Mouse (Mus musculus) lung, embryonic 14.5 days (tissue): ENCODE data around the gene Nck2. TPM values are rescaled to one million over a fixed set of nuclear protein-coding genes. Genes with fewer than 3 reads are reported as not detected.
A peak's percentile ranks its signal among the peaks of the same experiment; 100 is the strongest.

Source experiments
- ATAC-seq: fragments of 200-750 bp; cut with Nextera tagmentation; 2 replicates; pipeline ENCODE4 v1.8.0; 2017; ENCODE audit warnings: mild to moderate bottlenecking, moderate TSS enrichment, moderate library complexity; ENCODE audit not compliant: insufficient read depth
- DNase-seq: peaks from one replicate; pipeline ENCODE4 v3.0.0-alpha.2; 2015
- H3K27ac ChIP-seq: fragments of 300-500 bp; sonication (generic); 2 replicates; pipeline ENCODE4 v1.5.1; 2014; ENCODE audit warnings: low read depth, mild to moderate bottlenecking, moderate library complexity
- H3K27me3 ChIP-seq: fragments of 300-500 bp; sonication (generic); 2 replicates; pipeline ENCODE4 v1.6.1; 2014; ENCODE audit warnings: low read length, control low read depth; ENCODE audit not compliant: insufficient read depth
- H3K36me3 ChIP-seq: fragments of 300-500 bp; sonication (generic); 2 replicates; pipeline ENCODE4 v1.6.1; 2014; ENCODE audit warnings: control low read depth; ENCODE audit not compliant: insufficient read depth
- H3K4me1 ChIP-seq: fragments of 300-500 bp; sonication (generic); 2 replicates; pipeline ENCODE4 v1.6.1; 2014; ENCODE audit warnings: antibody characterized with exemption, control low read depth; ENCODE audit not compliant: insufficient read depth
- H3K4me2 ChIP-seq: fragments of 300-500 bp; sonication (generic); 2 replicates; pipeline ENCODE4 v1.6.1; 2014; ENCODE audit warnings: mild to moderate bottlenecking
- H3K4me3 ChIP-seq: fragments of 300-500 bp; sonication (generic); 2 replicates; pipeline ENCODE4 v1.5.1; 2014; ENCODE audit warnings: low read depth, low read length
- H3K9ac ChIP-seq: fragments of 300-500 bp; sonication (generic); 2 replicates; pipeline ENCODE4 v1.6.1; 2014
- H3K9me3 ChIP-seq: fragments of 300-500 bp; sonication (generic); 2 replicates; pipeline ENCODE4 v1.6.1; 2016; ENCODE audit warnings: low read depth, low read length, control low read depth
- CTCF ChIP-seq: IDR thresholded peaks from 2 replicates; pipeline ENCODE4 v1.5.1; 2016; ENCODE audit warnings: antibody characterized with exemption, low read depth
- WGBS: fragments of 180-500 bp; shearing (Covaris S2); extraction: QIAGEN DNeasy Blood & Tissue Kit; methylation state at CpG from one replicate; pipeline ENCODE4 v1.1.7; 2014; 5-methylcytosine and 5-hydroxymethylcytosine counted together
- polyA plus RNA-seq: library from polyadenylated mRNA; unstranded; fragments of >200 nt; fragmentation: Nextera tagmentation; extraction: Ambion mirVana; gene quantifications from 2 replicates; pipeline ENCODE4 v1.2.1, GENCODE M21; 2014

Gene Nck2
- polyA plus RNA-seq, 1 experiment from 2014 or later, result 59.1 TPM

- no peak for ATAC-seq
- Histone ChIP-seq H3K9me3 (no peaks in the 10 kb centered on the region), H3K27ac (no peak overlapping the region), H3K27me3 (no peaks in the 10 kb centered on the region), H3K36me3 (no peaks in the 10 kb centered on the region), H3K4me1 (no peaks in the 10 kb centered on the region), H3K4me2 (no peak overlapping the region), H3K9ac (no peak overlapping the region), H3K4me3 (no peak overlapping the region)
- 65% methylated on average over 1 of the region's 1 CpGs for WGBS
- DNase-seq, result no peak
- no peak for TF ChIP-seq CTCF
Measured at GRCm38 (mm10) chr1:43583564-43583963, 139.2 kb downstream of the Nck2 start.

- no peak overlapping the region for H3K27ac ChIP-seq
- no peaks in the 10 kb centered on the region for H3K36me3 ChIP-seq
- DNase-seq (no peak), ATAC-seq (no peak)
- H3K4me2 ChIP-seq, result no peak overlapping the region
- H3K27me3 ChIP-seq, result no peaks in the 10 kb centered on the region
- no peak overlapping the region for H3K4me3 ChIP-seq
- H3K9me3 ChIP-seq, result no peaks in the 10 kb centered on the region
- H3K4me1 ChIP-seq, result peaks cover 3% of the 10 kb centered on the region; the same call in 1 of the 2 replicates
- no peak for TF ChIP-seq CTCF
- H3K9ac ChIP-seq, result no peak overlapping the region
- WGBS, result 81% methylated on average over 1 of the region's 1 CpGs
Measured at GRCm38 (mm10) chr1:43589001-43589400, 144.6 kb downstream of the Nck2 start.

GRCm38 (mm10) chr1:43589910-43590309 lies 145.5 kb downstream of the Nck2 start:
- Histone ChIP-seq H3K9me3 (no peaks in the 10 kb centered on the region), H3K4me1 (peaks cover 3% of the 10 kb centered on the region; the same call in 1 of the 2 replicates), H3K4me2 (no peak overlapping the region), H3K36me3 (no peaks in the 10 kb centered on the region), H3K27ac (no peak overlapping the region), H3K27me3 (no peaks in the 10 kb centered on the region), H3K9ac (no peak overlapping the region), H3K4me3 (no peak overlapping the region)
- WGBS, result 36% methylated on average over 2 of the region's 2 CpGs
- TF ChIP-seq CTCF, result no peak
- ATAC-seq, result no peak
- no peak for DNase-seq

GRCm38 (mm10) chr1:43590727-43591126 lies 146.3 kb downstream of the Nck2 start:
- Histone ChIP-seq H3K4me3 (no peak overlapping the region), H3K4me2 (no peak overlapping the region), H3K9me3 (no peaks in the 10 kb centered on the region), H3K4me1 (peaks cover 3% of the 10 kb centered on the region; the same call in 1 of the 2 replicates), H3K27me3 (no peaks in the 10 kb centered on the region), H3K36me3 (no peaks in the 10 kb centered on the region), H3K9ac (no peak overlapping the region), H3K27ac (no peak overlapping the region)
- WGBS, result 60% methylated on average over 1 of the region's 1 CpGs
- DNase-seq, result no peak
- ATAC-seq, result no peak
- no peak for TF ChIP-seq CTCF

DNA sequence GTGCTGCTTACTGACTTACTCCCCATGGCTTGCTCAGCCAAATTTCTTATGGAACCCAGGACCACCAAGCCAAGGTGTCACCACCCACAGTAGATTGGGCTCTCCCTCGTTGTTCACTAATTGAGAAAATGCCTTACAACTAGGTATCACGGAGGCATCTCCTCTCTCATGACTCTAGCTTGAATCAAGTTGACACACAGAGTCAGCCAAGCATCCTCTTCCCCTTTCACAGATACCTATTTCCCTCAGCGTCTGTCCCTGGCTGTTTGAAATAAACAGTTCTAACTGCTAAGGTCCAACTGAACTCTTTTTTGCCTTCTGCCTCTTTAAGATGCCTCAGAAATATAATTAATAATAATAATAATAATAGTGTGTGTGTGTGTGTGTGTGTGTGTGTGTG lies 148.7 kb downstream of the Nck2 start:
- no peak for DNase-seq
- Histone ChIP-seq H3K9me3 (no peaks in the 10 kb centered on the region), H3K4me1 (peaks cover 3% of the 10 kb centered on the region; the same call in 1 of the 2 replicates), H3K27me3 (no peaks in the 10 kb centered on the region), H3K9ac (no peak overlapping the region), H3K36me3 (no peaks in the 10 kb centered on the region), H3K4me2 (no peak overlapping the region), H3K4me3 (no peak overlapping the region), H3K27ac (no peak overlapping the region)
- WGBS, result 62% methylated on average over 3 of the region's 3 CpGs
- ATAC-seq, result no peak
- no peak for TF ChIP-seq CTCF

DNA sequence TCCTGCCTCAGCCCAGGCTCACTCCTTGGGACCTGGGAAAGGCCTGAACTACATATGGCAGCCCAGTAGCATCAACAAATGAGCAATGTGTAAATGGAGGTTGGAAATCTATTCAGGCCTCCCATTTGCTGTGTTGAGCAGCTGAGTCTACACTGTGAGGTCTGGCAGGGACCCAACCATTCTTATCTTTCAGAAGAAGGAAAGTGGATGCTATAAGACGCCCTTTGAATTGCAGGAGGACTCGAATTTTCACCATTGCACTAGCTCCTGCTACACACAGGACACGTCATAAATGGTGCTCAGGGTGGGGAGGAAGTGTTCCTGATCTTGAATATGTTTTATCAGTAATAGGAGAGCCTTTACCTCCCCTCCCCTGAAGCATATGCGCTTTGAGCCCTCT lies 150.4 kb downstream of the Nck2 start:
- H3K4me1 ChIP-seq, result peaks cover 3% of the 10 kb centered on the region; the same call in 1 of the 2 replicates
- WGBS, result 29% methylated on average over 4 of the region's 4 CpGs
- peak; percentile 44 for DNase-seq
- no peaks in the 10 kb centered on the region for H3K27me3 ChIP-seq
- H3K4me2 ChIP-seq, result no peak overlapping the region
- peak; percentile 54; the same call in 1 of the 2 replicates for ATAC-seq
- no peak overlapping the region for H3K9ac ChIP-seq
- no peaks in the 10 kb centered on the region for H3K36me3 ChIP-seq
- no peak overlapping the region for H3K4me3 ChIP-seq
- TF ChIP-seq CTCF, result no peak
- no peaks in the 10 kb centered on the region for H3K9me3 ChIP-seq
- H3K27ac ChIP-seq, result no peak overlapping the region

- no peak for TF ChIP-seq CTCF
- no peak overlapping the region for H3K4me3 ChIP-seq
- no peak overlapping the region for H3K4me2 ChIP-seq
- DNase-seq (no peak), ATAC-seq (no peak)
- H3K4me1 ChIP-seq, result peaks cover 3% of the 10 kb centered on the region; the same call in 1 of the 2 replicates
- no peaks in the 10 kb centered on the region for H3K9me3 ChIP-seq
- H3K36me3 ChIP-seq, result no peaks in the 10 kb centered on the region
- H3K27ac ChIP-seq, result no peak overlapping the region
- H3K9ac ChIP-seq, result no peak overlapping the region
- no peaks in the 10 kb centered on the region for H3K27me3 ChIP-seq
Measured at GRCm38 (mm10) chr1:43597731-43598130, 153.4 kb downstream of the Nck2 start.

DNA sequence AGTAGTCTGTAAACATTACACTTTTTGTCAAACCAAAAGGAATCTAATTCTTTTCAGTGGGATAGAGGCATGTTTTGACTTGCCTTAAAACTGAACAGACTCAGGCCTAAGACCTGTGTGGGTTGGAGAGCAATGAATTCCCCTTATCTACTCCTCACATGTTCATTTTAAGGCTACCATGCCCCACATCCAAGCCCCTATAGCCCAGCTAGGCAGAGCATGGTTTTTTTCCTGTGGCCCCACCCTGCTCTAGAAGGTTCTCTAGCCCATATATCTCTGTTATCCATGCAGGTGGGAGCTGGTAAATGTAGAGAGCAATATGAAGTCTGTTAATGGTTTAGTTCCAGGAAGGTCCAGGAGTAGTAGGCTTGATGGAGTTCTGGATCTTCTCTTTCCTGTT lies 155.1 kb downstream of the Nck2 start:
- Histone ChIP-seq H3K4me3 (no peak overlapping the region), H3K36me3 (no peaks in the 10 kb centered on the region), H3K27me3 (no peaks in the 10 kb centered on the region), H3K27ac (no peak overlapping the region), H3K4me2 (no peak overlapping the region), H3K9ac (no peak overlapping the region), H3K4me1 (no peaks in the 10 kb centered on the region), H3K9me3 (no peaks in the 10 kb centered on the region)
- ATAC-seq (no peak), DNase-seq (no peak)
- TF ChIP-seq CTCF, result no peak
